Mouse (Mus musculus): ENCODE measurements around the gene Sugp2. TPM values are rescaled to one million over a fixed set of nuclear protein-coding genes. Genes with fewer than 3 reads are reported as not detected.

The Sugp2 gene
- polyA plus RNA-seq, 1 experiment from 2014 or later: 12.3 TPM

DNA sequence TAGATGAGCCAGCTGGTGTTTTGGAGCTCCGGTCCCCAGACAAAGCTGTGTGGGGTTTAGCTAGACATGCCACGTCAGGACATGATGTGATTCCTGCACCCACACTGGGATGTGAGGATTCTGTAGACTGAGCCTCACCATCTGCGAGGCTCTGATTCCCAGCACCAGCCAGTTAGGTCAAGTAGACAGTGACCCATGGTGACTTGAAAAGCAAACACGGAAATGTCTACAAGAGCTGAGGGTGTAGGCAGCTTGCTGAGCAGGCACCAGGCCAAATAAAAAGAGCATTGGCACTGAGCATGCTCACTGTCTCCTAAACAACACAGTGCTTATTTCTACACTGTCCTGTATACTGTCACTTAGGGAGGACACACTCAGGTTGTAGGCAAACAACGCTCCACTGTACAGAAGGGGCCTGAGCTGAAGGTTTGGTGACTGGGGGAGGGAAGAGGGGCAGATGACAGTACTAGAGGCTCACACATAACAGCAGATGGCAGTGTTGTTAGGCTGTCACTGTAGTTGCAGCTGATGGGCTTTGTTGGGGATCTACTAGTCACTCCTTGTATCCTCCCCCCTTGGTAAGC is 33.8 kb upstream of the Sugp2 start:
- Histone ChIP-seq H3K27ac (ENCODE audit: low read length) (peak overlapping the region; percentile 20; the same call in 1 of the 2 replicates), H3K4me1 (ENCODE audit: insufficient read depth, low read depth, low read length) (0 out of 2 replicates have a peak, but pooled peaks cover 5% of the 10 kb centered on the region), H3K27me3 (replicated peaks; ENCODE audit: insufficient read depth, low read length) (no peaks in the 10 kb centered on the region), H3K9me3 (ENCODE audit: low read length) (no peaks in the 10 kb centered on the region), H3K4me3 (ENCODE audit: low read depth, low read length) (no peak overlapping the region), H3K9ac (replicated peaks; ENCODE audit: low read depth) (no peak overlapping the region), H3K36me3 (ENCODE audit: insufficient read depth, low read length) (no peaks in the 10 kb centered on the region), H3K4me2 (replicated peaks; ENCODE audit: low read depth, low read length) (no peak overlapping the region)
- ATAC-seq (peak; percentile 88), DNase-seq (ENCODE audit: low spot score) (peak; percentile 87)
- no peak for TF ChIP-seq EP300 (IDR thresholded peaks at IDR 0.05)
- peak; percentile 73 for TF ChIP-seq CTCF (IDR thresholded peaks at IDR 0.05)
- 32% methylated on average over 5 of the region's 5 CpGs for WGBS

DNA sequence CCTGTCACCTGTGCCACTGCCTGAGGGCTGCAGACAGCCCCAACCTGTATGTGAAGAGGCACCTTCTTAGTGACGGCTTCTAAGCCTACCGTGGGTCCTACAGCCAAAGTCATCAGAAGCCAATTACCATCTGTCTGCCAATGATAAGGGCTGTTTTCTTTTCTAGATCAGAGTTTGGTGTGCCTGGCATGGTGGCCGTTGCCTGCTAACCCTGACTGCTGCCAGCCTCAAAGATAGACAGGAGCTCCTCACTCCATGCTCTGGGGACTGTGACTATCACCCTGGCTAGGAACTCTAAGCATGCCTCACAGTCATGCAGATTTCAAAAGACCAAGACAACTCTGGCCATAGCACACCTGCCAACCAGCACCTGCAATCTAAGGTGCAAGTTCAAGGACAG is 32.6 kb upstream of the Sugp2 start:
- Histone ChIP-seq H3K27me3 (replicated peaks; ENCODE audit: insufficient read depth, low read length) (no peaks in the 10 kb centered on the region), H3K4me1 (ENCODE audit: insufficient read depth, low read depth, low read length) (0 out of 2 replicates have a peak, but pooled peaks cover 5% of the 10 kb centered on the region), H3K4me3 (ENCODE audit: low read depth, low read length) (no peak overlapping the region), H3K4me2 (replicated peaks; ENCODE audit: low read depth, low read length) (no peak overlapping the region), H3K9ac (replicated peaks; ENCODE audit: low read depth) (no peak overlapping the region), H3K9me3 (ENCODE audit: low read length) (no peaks in the 10 kb centered on the region), H3K36me3 (ENCODE audit: insufficient read depth, low read length) (no peaks in the 10 kb centered on the region), H3K27ac (ENCODE audit: low read length) (no peak overlapping the region)
- ATAC-seq: no peak
- whole genome bisulfite sequencing: 61% methylated on average over 3 of the region's 3 CpGs
- TF ChIP-seq CTCF (IDR thresholded peaks at IDR 0.05) (no peak), EP300 (IDR thresholded peaks at IDR 0.05) (no peak)
- no peak for DNase-seq (ENCODE audit: low spot score)

DNA sequence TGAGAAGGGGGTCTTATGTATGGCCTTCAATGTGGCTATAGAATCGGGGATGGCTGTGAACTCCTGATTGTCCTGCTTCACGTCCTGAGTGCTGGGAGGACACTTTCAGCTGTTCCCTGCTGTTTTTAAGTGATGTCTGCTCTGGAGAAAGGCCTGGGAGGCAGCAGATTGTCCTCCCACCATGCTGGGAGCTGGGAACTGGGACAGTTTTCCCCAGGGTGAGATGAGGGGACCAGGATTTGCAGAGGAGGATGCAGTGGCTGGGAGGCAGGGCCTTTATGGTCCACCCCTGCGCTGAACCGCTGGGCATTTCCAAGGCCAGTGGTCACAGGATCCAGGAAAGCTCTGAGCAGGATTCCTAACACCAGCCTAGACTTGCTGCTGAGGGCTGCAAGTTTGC is 31.0 kb upstream of the Sugp2 start:
- no peak for DNase-seq (ENCODE audit: low spot score)
- WGBS: 67% methylated on average over 4 of the region's 4 CpGs

DNA sequence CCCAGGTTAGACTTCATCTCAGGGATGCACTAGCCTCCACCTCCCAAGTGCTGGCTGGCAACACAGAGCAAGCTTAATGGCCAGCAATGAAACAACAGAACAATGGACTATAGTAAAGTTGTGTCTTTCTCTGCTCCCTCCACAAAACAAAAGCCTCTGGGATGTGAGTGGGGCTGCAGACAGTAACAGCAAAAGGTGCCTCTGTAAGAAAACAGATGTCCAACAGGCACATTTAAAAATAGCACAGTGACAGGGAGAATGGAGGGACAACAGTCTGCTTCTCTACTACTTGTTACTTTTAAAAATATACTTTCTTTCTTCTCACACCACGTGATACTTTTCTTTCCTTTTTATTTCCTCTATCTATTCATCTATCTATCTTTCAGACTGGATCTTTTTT is 29.3 kb upstream of the Sugp2 start:
- Histone ChIP-seq H3K4me2 (replicated peaks; ENCODE audit: low read depth, low read length) (no peak overlapping the region), H3K9ac (replicated peaks; ENCODE audit: low read depth) (no peak overlapping the region), H3K27ac (ENCODE audit: low read length) (0 out of 2 replicates have a peak overlapping the region, but pooled peaks have one; percentile 9), H3K27me3 (replicated peaks; ENCODE audit: insufficient read depth, low read length) (no peaks in the 10 kb centered on the region), H3K4me1 (ENCODE audit: insufficient read depth, low read depth, low read length) (0 out of 2 replicates have a peak, but pooled peaks cover 5% of the 10 kb centered on the region), H3K9me3 (ENCODE audit: low read length) (no peaks in the 10 kb centered on the region), H3K36me3 (ENCODE audit: insufficient read depth, low read length) (no peaks in the 10 kb centered on the region), H3K4me3 (ENCODE audit: low read depth, low read length) (no peak overlapping the region)
- ATAC-seq (no peak), DNase-seq (ENCODE audit: low spot score) (peak; percentile 35)
- 44% methylated on average over 1 of the region's 1 CpGs for WGBS
- TF ChIP-seq EP300 (IDR thresholded peaks at IDR 0.05) (no peak), CTCF (IDR thresholded peaks at IDR 0.05) (no peak)

More for the DNA sequence above, 31.0 kb upstream of the Sugp2 start:
- H3K36me3 ChIP-seq (ENCODE audit: insufficient read depth, low read length): no peaks in the 10 kb centered on the region
- H3K4me3 ChIP-seq (ENCODE audit: low read depth, low read length): no peak overlapping the region
- no peaks in the 10 kb centered on the region for H3K9me3 ChIP-seq (ENCODE audit: low read length)
- H3K9ac ChIP-seq (replicated peaks; ENCODE audit: low read depth): no peak overlapping the region
- TF ChIP-seq CTCF (IDR thresholded peaks at IDR 0.05) (no peak), EP300 (IDR thresholded peaks at IDR 0.05) (no peak)
- ATAC-seq: no peak
- no peak overlapping the region for H3K4me2 ChIP-seq (replicated peaks; ENCODE audit: low read depth, low read length)
- H3K27ac ChIP-seq (ENCODE audit: low read length): no peak overlapping the region
- H3K27me3 ChIP-seq (replicated peaks; ENCODE audit: insufficient read depth, low read length): no peaks in the 10 kb centered on the region
- 0 out of 2 replicates have a peak, but pooled peaks cover 5% of the 10 kb centered on the region for H3K4me1 ChIP-seq (ENCODE audit: insufficient read depth, low read depth, low read length)

DNA sequence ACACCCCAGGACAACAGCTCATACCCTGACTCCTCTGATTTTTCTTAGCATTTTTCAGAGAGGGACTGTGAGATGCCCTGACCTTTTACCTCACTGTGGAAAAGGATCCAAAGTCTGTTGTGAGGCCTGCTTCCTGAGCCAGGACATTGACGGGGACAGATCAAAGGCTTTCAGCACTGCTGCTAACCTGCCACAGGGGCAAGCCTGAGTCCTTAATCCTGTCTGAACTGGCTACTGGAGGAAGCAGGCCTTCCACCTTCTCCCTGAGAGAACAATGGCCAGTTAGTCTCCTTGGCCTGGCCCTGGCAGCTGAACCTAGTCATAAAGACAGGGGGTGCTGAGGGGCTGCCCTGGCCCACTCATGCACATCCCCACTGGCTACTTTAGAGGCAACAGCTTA is 25.9 kb upstream of the Sugp2 start:
- Histone ChIP-seq H3K9ac (replicated peaks; ENCODE audit: low read depth) (no peak overlapping the region), H3K4me2 (replicated peaks; ENCODE audit: low read depth, low read length) (no peak overlapping the region), H3K27me3 (replicated peaks; ENCODE audit: insufficient read depth, low read length) (no peaks in the 10 kb centered on the region), H3K4me1 (ENCODE audit: insufficient read depth, low read depth, low read length) (peaks cover 11% of the 10 kb centered on the region; the same call in 1 of the 2 replicates), H3K9me3 (ENCODE audit: low read length) (no peaks in the 10 kb centered on the region), H3K27ac (ENCODE audit: low read length) (no peak overlapping the region), H3K36me3 (ENCODE audit: insufficient read depth, low read length) (no peaks in the 10 kb centered on the region), H3K4me3 (ENCODE audit: low read depth, low read length) (no peak overlapping the region)
- 42% methylated on average over 1 of the region's 1 CpGs for WGBS
- TF ChIP-seq EP300 (IDR thresholded peaks at IDR 0.05): no peak
- TF ChIP-seq CTCF (IDR thresholded peaks at IDR 0.05): no peak
- ATAC-seq (no peak), DNase-seq (ENCODE audit: low spot score) (no peak)

DNA sequence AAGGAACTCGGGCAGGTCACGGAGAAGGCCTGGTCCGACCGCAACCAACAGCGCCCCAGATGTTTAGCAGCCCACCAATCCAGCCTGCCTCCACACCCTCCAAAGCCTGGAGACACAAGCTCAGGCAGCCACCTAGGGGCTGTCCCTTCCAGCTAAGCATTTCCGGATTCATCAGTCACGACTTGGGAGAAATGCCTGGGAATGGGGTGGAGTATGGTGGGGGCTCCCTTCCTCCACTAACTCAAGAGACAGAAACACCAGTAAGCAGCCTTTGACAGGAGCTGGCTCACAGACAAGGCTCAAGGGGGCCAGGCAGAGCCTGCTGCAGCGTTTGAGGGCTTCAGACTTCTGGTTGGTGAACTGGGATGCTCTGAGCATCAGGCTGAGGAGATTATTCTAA is 23.5 kb upstream of the Sugp2 start:
- peak; percentile 49 for DNase-seq (ENCODE audit: low spot score)
- H3K9ac ChIP-seq (replicated peaks; ENCODE audit: low read depth): no peak overlapping the region

More for the DNA sequence above, 23.5 kb upstream of the Sugp2 start:
- 0 out of 2 replicates have a peak overlapping the region, but pooled peaks have one; percentile 96 for H3K4me2 ChIP-seq (replicated peaks; ENCODE audit: low read depth, low read length)
- no peaks in the 10 kb centered on the region for H3K27me3 ChIP-seq (replicated peaks; ENCODE audit: insufficient read depth, low read length)
- no peaks in the 10 kb centered on the region for H3K9me3 ChIP-seq (ENCODE audit: low read length)
- no peak for ATAC-seq
- TF ChIP-seq CTCF (IDR thresholded peaks at IDR 0.05) (peak; percentile 34), EP300 (IDR thresholded peaks at IDR 0.05) (no peak)
- H3K27ac ChIP-seq (ENCODE audit: low read length): no peak overlapping the region
- no peak overlapping the region for H3K4me3 ChIP-seq (ENCODE audit: low read depth, low read length)
- WGBS: 29% methylated on average over 8 of the region's 8 CpGs
- H3K4me1 ChIP-seq (ENCODE audit: insufficient read depth, low read depth, low read length): peaks cover 11% of the 10 kb centered on the region; the same call in 1 of the 2 replicates
- H3K36me3 ChIP-seq (ENCODE audit: insufficient read depth, low read length): no peaks in the 10 kb centered on the region
